Mouse (Mus musculus) midbrain, embryonic 16.5 days (tissue): Measurements from ENCODE around the gene Emx1. TPM values are rescaled to one million over a fixed set of nuclear protein-coding genes. Genes with fewer than 3 reads are reported as not detected.

ENCODE experiments used
- ATAC-seq: fragments of 200-750 bp; cut with Nextera tagmentation; 2 replicates; pipeline ENCODE4 v1.8.0; 2017; ENCODE audit warnings: moderate TSS enrichment
- H3K27ac ChIP-seq: fragments of 300-500 bp; sonication (generic); 2 replicates; pipeline ENCODE4 v1.5.1; 2014; ENCODE audit warnings: mild to moderate bottlenecking, low read length, mixed read lengths
- H3K27me3 ChIP-seq: fragments of 300-500 bp; sonication (generic); 2 replicates; pipeline ENCODE4 v1.6.1; 2014; ENCODE audit warnings: low read depth, low read length, mixed read lengths; ENCODE audit not compliant: control insufficient read depth, insufficient read depth
- H3K36me3 ChIP-seq: fragments of 300-500 bp; sonication (generic); 2 replicates; pipeline ENCODE4 v1.6.1; 2014; ENCODE audit warnings: mild to moderate bottlenecking, low read length, moderate library complexity, mixed read lengths; ENCODE audit not compliant: control insufficient read depth, insufficient read depth
- H3K4me1 ChIP-seq: fragments of 300-500 bp; sonication (generic); 2 replicates; pipeline ENCODE4 v1.6.1; 2014; ENCODE audit warnings: mild to moderate bottlenecking, low read length, mixed read lengths; ENCODE audit not compliant: control insufficient read depth, insufficient read depth
- H3K4me2 ChIP-seq: fragments of 300-500 bp; sonication (generic); 2 replicates; pipeline ENCODE4 v1.6.1; 2014; ENCODE audit warnings: mild to moderate bottlenecking, low read length, mixed read lengths
- H3K4me3 ChIP-seq: fragments of 300-500 bp; sonication (generic); 2 replicates; pipeline ENCODE4 v1.5.1; 2014; ENCODE audit warnings: low read depth, mild to moderate bottlenecking, low read length, moderate library complexity, mixed read lengths
- H3K9ac ChIP-seq: fragments of 300-500 bp; sonication (generic); 2 replicates; pipeline ENCODE4 v1.6.1; 2014; ENCODE audit warnings: low read depth, low read length, mixed read lengths
- H3K9me3 ChIP-seq: fragments of 300-500 bp; sonication (generic); replicated peaks from 2 replicates; pipeline ENCODE4 v1.6.1; 2014; ENCODE audit warnings: mild to moderate bottlenecking, low read length, mixed read lengths; ENCODE audit not compliant: control insufficient read depth, poor library complexity, severe bottlenecking
- WGBS: fragments of 180-500 bp; shearing (Covaris S2); extraction: QIAGEN DNeasy Blood & Tissue Kit; methylation state at CpG from one replicate; pipeline ENCODE4 v1.1.7; 2014; 5-methylcytosine and 5-hydroxymethylcytosine counted together
- polyA plus RNA-seq: library from polyadenylated mRNA; unstranded; fragments of >200 nt; fragmentation: Nextera tagmentation; extraction: Ambion mirVana; gene quantifications from 2 replicates; pipeline ENCODE4 v1.2.1, GENCODE M21; 2015

Gene Emx1
- polyA plus RNA-seq, 1 experiment from 2014 or later, result 1.2 TPM

GRCm38 (mm10) chr6:85220917-85221316, 33.7 kb downstream of the Emx1 start:
- H3K9ac ChIP-seq, result no peak overlapping the region
- no peak overlapping the region for H3K27ac ChIP-seq
- no peaks in the 10 kb centered on the region for H3K36me3 ChIP-seq
- H3K4me3 ChIP-seq, result no peak overlapping the region
- 43% methylated on average over 4 of the region's 4 CpGs for WGBS
- no peaks in the 10 kb centered on the region for H3K9me3 ChIP-seq
- H3K4me1 ChIP-seq, result no peaks in the 10 kb centered on the region
- ATAC-seq, result no peak
- H3K27me3 ChIP-seq, result no peaks in the 10 kb centered on the region
- H3K4me2 ChIP-seq, result no peak overlapping the region

GRCm38 (mm10) chr6:85222551-85222950, 35.3 kb downstream of the Emx1 start:
- Histone ChIP-seq H3K4me1 (no peaks in the 10 kb centered on the region), H3K27ac (no peak overlapping the region), H3K4me2 (no peak overlapping the region), H3K27me3 (no peaks in the 10 kb centered on the region), H3K36me3 (no peaks in the 10 kb centered on the region), H3K9ac (no peak overlapping the region), H3K4me3 (no peak overlapping the region), H3K9me3 (no peaks in the 10 kb centered on the region)
- 79% methylated on average over 10 of the region's 10 CpGs for WGBS
- no peak for ATAC-seq

- ATAC-seq, result no peak
- Histone ChIP-seq H3K27ac (no peak overlapping the region), H3K9ac (no peak overlapping the region), H3K36me3 (no peaks in the 10 kb centered on the region), H3K9me3 (no peaks in the 10 kb centered on the region), H3K27me3 (no peaks in the 10 kb centered on the region), H3K4me2 (no peak overlapping the region), H3K4me3 (no peak overlapping the region), H3K4me1 (no peaks in the 10 kb centered on the region)
- WGBS, result 43% methylated on average over 14 of the region's 14 CpGs
Observed at GRCm38 (mm10) chr6:85223498-85224150, 36.4 kb downstream of the Emx1 start.

- Histone ChIP-seq H3K27ac (no peak overlapping the region), H3K4me2 (no peak overlapping the region), H3K4me1 (no peaks in the 10 kb centered on the region), H3K27me3 (no peaks in the 10 kb centered on the region), H3K4me3 (no peak overlapping the region), H3K9me3 (no peaks in the 10 kb centered on the region), H3K9ac (no peak overlapping the region), H3K36me3 (no peaks in the 10 kb centered on the region)
- ATAC-seq, result no peak
- WGBS, result 30% methylated on average over 15 of the region's 15 CpGs
Observed at GRCm38 (mm10) chr6:85224442-85224891, 37.2 kb downstream of the Emx1 start.

- Histone ChIP-seq H3K9me3 (no peaks in the 10 kb centered on the region), H3K4me2 (no peak overlapping the region), H3K9ac (no peak overlapping the region), H3K27ac (no peak overlapping the region), H3K36me3 (no peaks in the 10 kb centered on the region), H3K27me3 (no peaks in the 10 kb centered on the region), H3K4me1 (no peaks in the 10 kb centered on the region), H3K4me3 (no peak overlapping the region)
- 73% methylated on average over 9 of the region's 9 CpGs for WGBS
- no peak for ATAC-seq
Observed at GRCm38 (mm10) chr6:85226570-85226969, 39.3 kb downstream of the Emx1 start.

- Histone ChIP-seq H3K27ac (no peak overlapping the region), H3K4me1 (no peaks in the 10 kb centered on the region), H3K9me3 (no peaks in the 10 kb centered on the region), H3K4me2 (no peak overlapping the region), H3K4me3 (no peak overlapping the region), H3K36me3 (no peaks in the 10 kb centered on the region), H3K27me3 (no peaks in the 10 kb centered on the region), H3K9ac (no peak overlapping the region)
- WGBS, result 77% methylated on average over 2 of the region's 2 CpGs
- ATAC-seq, result no peak
Observed at GRCm38 (mm10) chr6:85227520-85227919, 40.3 kb downstream of the Emx1 start.

- Histone ChIP-seq H3K4me3 (no peak overlapping the region), H3K27ac (no peak overlapping the region), H3K36me3 (no peaks in the 10 kb centered on the region), H3K9ac (no peak overlapping the region), H3K4me1 (no peaks in the 10 kb centered on the region), H3K27me3 (no peaks in the 10 kb centered on the region), H3K4me2 (no peak overlapping the region), H3K9me3 (no peaks in the 10 kb centered on the region)
- ATAC-seq, result no peak
- 73% methylated on average over 3 of the region's 3 CpGs for WGBS
Observed at GRCm38 (mm10) chr6:85230762-85231161, 43.5 kb downstream of the Emx1 start.

GRCm38 (mm10) chr6:85231469-85231868, 44.2 kb downstream of the Emx1 start:
- ATAC-seq, result no peak
- no peaks in the 10 kb centered on the region for H3K9me3 ChIP-seq
- 22% methylated on average over 6 of the region's 6 CpGs for WGBS
- no peak overlapping the region for H3K4me2 ChIP-seq
- no peak overlapping the region for H3K9ac ChIP-seq
- no peaks in the 10 kb centered on the region for H3K27me3 ChIP-seq
- H3K27ac ChIP-seq, result no peak overlapping the region
- no peaks in the 10 kb centered on the region for H3K4me1 ChIP-seq
- no peak overlapping the region for H3K4me3 ChIP-seq
- no peaks in the 10 kb centered on the region for H3K36me3 ChIP-seq

- Histone ChIP-seq H3K4me2 (no peak overlapping the region), H3K4me3 (no peak overlapping the region), H3K27me3 (no peaks in the 10 kb centered on the region), H3K9ac (no peak overlapping the region), H3K27ac (no peak overlapping the region), H3K9me3 (no peaks in the 10 kb centered on the region), H3K36me3 (no peaks in the 10 kb centered on the region), H3K4me1 (no peaks in the 10 kb centered on the region)
- ATAC-seq, result no peak
- 30% methylated on average over 4 of the region's 4 CpGs for WGBS
Observed at GRCm38 (mm10) chr6:85232045-85232444, 44.8 kb downstream of the Emx1 start.
